Mouse (Mus musculus) embryonic facial prominence, embryonic 14.5 days (tissue): ENCODE measurements around the gene Atxn3. TPM values are rescaled to one million over a fixed set of nuclear protein-coding genes. Genes with fewer than 3 reads are reported as not detected.

ENCODE experiments used
- ATAC-seq: fragments of 200-750 bp; cut with Nextera tagmentation; 2 replicates; pipeline ENCODE4 v1.8.0; 2017; ENCODE audit warnings: low read depth, moderate number of reproducible peaks, moderate TSS enrichment
- DNase-seq: peaks from one replicate; pipeline ENCODE4 v3.0.0-alpha.2; 2015; ENCODE audit warnings: low spot score
- H3K27ac ChIP-seq: fragments of 300-500 bp; sonication (generic); replicated peaks from 2 replicates; pipeline ENCODE4 v1.5.1; 2014; ENCODE audit warnings: low read depth, mild to moderate bottlenecking, low read length, moderate library complexity
- H3K27me3 ChIP-seq: fragments of 300-500 bp; sonication (generic); replicated peaks from 2 replicates; pipeline ENCODE4 v1.6.1; 2014; ENCODE audit warnings: low read length; ENCODE audit not compliant: control insufficient read depth, insufficient read depth
- H3K36me3 ChIP-seq: fragments of 300-500 bp; sonication (generic); 2 replicates; pipeline ENCODE4 v1.6.1; 2014; ENCODE audit warnings: low read length, mixed read lengths; ENCODE audit not compliant: control insufficient read depth, insufficient read depth
- H3K4me1 ChIP-seq: fragments of 300-500 bp; sonication (generic); 2 replicates; pipeline ENCODE4 v1.6.1; 2014; ENCODE audit warnings: antibody characterized with exemption, low read length; ENCODE audit not compliant: control insufficient read depth, insufficient read depth
- H3K4me2 ChIP-seq: fragments of 300-500 bp; sonication (generic); 2 replicates; pipeline ENCODE4 v1.6.1; 2014; ENCODE audit warnings: low read depth, mild to moderate bottlenecking, low read length, moderate library complexity, mixed read lengths
- H3K4me3 ChIP-seq: fragments of 300-500 bp; sonication (generic); 2 replicates; pipeline ENCODE4 v1.5.1; 2014; ENCODE audit warnings: low read depth, mild to moderate bottlenecking, low read length
- H3K9ac ChIP-seq: fragments of 300-500 bp; sonication (generic); 2 replicates; pipeline ENCODE4 v1.6.1; 2014; ENCODE audit warnings: low read depth, mild to moderate bottlenecking, low read length, moderate library complexity, mixed read lengths
- H3K9me3 ChIP-seq: fragments of 300-500 bp; sonication (generic); 2 replicates; pipeline ENCODE4 v1.6.1; 2016; ENCODE audit warnings: low read length; ENCODE audit not compliant: control insufficient read depth
- WGBS: fragments of 180-500 bp; shearing (Covaris S2); extraction: QIAGEN DNeasy Blood & Tissue Kit; methylation state at CpG from one replicate; pipeline ENCODE4 v1.1.7; 2014; 5-methylcytosine and 5-hydroxymethylcytosine counted together
- polyA plus RNA-seq: library from polyadenylated mRNA; unstranded; fragments of >200 nt; fragmentation: Nextera tagmentation; extraction: Ambion mirVana; gene quantifications from 2 replicates; pipeline ENCODE4 v1.2.1, GENCODE M21; 2014

The Atxn3 gene
- polyA plus RNA-seq, 1 experiment from 2014 or later: 11.3 TPM

- no peak overlapping the region for H3K9ac ChIP-seq
- no peak overlapping the region for H3K27ac ChIP-seq
- no peak overlapping the region for H3K4me3 ChIP-seq
- DNase-seq (peak; percentile 28), ATAC-seq (no peak)
- no peak overlapping the region for H3K4me2 ChIP-seq
- H3K36me3 ChIP-seq: peaks cover 32% of the 10 kb centered on the region
- peaks cover 8% of the 10 kb centered on the region for H3K4me1 ChIP-seq
- no peaks in the 10 kb centered on the region for H3K9me3 ChIP-seq
- H3K27me3 ChIP-seq: no peaks in the 10 kb centered on the region
- 61% methylated on average over 5 of the region's 5 CpGs for WGBS
These were observed 22.2 kb upstream of the Atxn3 start for GRCm38 (mm10) chr12:101980266-101980665.

GRCm38 (mm10) chr12:101979213-101979750 is 21.2 kb upstream of the Atxn3 start:
- DNase-seq: no peak
- H3K36me3 ChIP-seq: peaks cover 24% of the 10 kb centered on the region
- no peak overlapping the region for H3K4me2 ChIP-seq

DNA sequence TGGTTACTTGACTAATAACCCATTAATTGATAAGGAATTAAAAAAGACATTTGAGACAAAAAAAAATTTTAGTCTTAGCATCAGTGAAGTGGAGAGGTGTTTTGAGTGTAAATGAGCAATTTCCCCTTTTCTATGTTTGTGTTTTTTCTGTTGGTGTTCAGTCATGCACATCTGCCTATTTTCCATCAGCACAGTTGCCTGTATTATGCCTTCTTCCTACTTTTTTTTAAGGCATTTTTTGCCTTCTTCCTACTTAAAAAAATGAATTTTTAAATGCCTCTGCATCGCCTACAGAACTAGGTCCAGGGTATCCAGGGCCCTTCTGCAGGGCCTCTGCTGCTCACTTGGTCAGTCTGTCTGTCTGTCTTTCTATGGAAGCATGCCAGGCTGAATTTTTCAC is 20.5 kb upstream of the Atxn3 start:
- H3K4me1 ChIP-seq: peaks cover 8% of the 10 kb centered on the region
- H3K9ac ChIP-seq: no peak overlapping the region
- WGBS: 91% methylated on average over 1 of the region's 1 CpGs
- H3K4me2 ChIP-seq: no peak overlapping the region
- H3K9me3 ChIP-seq: no peaks in the 10 kb centered on the region
- ATAC-seq (no peak), DNase-seq (no peak)
- H3K36me3 ChIP-seq: peaks cover 18% of the 10 kb centered on the region
- H3K4me3 ChIP-seq: no peak overlapping the region
- no peaks in the 10 kb centered on the region for H3K27me3 ChIP-seq
- no peak overlapping the region for H3K27ac ChIP-seq

More at GRCm38 (mm10) chr12:101979213-101979750, 21.2 kb upstream of the Atxn3 start:
- H3K4me3 ChIP-seq: no peak overlapping the region
- peaks cover 8% of the 10 kb centered on the region for H3K4me1 ChIP-seq
- H3K9ac ChIP-seq: no peak overlapping the region
- no peak overlapping the region for H3K27ac ChIP-seq
- H3K9me3 ChIP-seq: no peaks in the 10 kb centered on the region
- 85% methylated on average over 8 of the region's 8 CpGs for WGBS
- no peaks in the 10 kb centered on the region for H3K27me3 ChIP-seq
- no peak for ATAC-seq

DNA sequence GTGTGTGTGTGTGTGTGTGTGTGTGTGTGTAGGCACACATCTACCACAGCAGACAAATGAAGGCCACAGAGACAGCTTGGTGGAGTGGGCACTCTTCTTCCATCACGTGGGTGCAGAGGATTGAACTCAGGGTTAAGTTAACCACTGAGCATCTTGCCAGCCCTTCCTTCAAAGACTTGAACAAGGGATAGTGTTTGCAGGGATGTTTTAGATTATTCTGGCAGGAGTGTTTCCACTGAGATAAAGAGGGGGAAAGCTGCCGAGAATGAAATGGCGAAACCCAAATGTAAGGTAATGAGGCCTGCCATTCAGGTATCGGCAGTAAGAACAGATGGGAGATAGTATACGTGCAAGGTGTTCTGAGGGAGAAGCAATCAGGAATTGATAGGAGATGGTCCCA is 20.1 kb upstream of the Atxn3 start:
- Histone ChIP-seq H3K9ac (no peak overlapping the region), H3K9me3 (no peaks in the 10 kb centered on the region), H3K27ac (no peak overlapping the region), H3K4me3 (no peak overlapping the region), H3K36me3 (peaks cover 18% of the 10 kb centered on the region), H3K4me2 (no peak overlapping the region), H3K27me3 (no peaks in the 10 kb centered on the region), H3K4me1 (peaks cover 8% of the 10 kb centered on the region)
- ATAC-seq (no peak), DNase-seq (no peak)
- WGBS: 80% methylated on average over 5 of the region's 5 CpGs

- Histone ChIP-seq H3K4me3 (peak overlapping the region; percentile 88; the same call in 1 of the 2 replicates), H3K4me1 (peaks cover 8% of the 10 kb centered on the region), H3K27me3 (no peaks in the 10 kb centered on the region), H3K9me3 (no peaks in the 10 kb centered on the region), H3K27ac (no peak overlapping the region), H3K36me3 (peaks cover 16% of the 10 kb centered on the region; the same call in 1 of the 2 replicates), H3K4me2 (peak overlapping the region; percentile 74; the same call in 1 of the 2 replicates), H3K9ac (no peak overlapping the region)
- 96% methylated on average over 10 of the region's 10 CpGs for WGBS
- no peak for DNase-seq
- no peak for ATAC-seq
These were observed 19.4 kb upstream of the Atxn3 start for GRCm38 (mm10) chr12:101977404-101977915.

DNA sequence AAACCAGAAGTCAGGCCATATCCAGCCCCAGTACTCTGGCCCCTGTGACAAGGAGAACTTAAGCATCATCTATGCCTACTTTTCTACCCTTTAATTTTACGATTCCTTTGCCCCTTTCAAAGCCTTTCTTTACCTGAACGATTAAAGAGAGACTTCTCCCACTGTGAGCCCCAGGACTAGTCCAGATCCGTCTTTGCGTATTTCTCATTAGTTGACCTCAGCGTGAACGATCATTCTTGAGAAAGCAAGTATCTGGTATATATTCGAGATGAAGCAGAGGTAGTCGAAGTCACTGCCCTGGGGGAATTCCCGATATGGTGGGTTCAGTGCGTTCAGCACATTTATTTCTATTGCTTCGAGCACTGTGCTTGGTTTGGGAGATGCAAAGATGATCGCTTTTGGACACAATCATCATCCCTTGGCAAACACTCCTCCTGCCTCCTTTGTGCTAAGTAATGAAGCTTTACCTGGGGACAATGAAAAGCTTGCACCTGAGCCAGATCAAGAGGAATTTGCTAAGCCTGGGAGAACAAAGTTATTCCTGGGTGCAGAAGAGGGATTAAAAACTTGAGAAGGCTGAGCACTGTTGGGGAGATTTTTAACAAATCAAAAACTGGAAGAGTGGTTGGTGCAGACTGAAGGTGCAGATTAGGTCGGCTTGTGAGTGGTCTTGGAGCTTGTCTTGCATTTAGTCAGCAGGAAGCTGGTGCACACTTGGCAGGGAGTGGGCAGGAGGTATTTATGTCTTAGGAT is 18.8 kb upstream of the Atxn3 start:
- H3K4me2 ChIP-seq: peak overlapping the region; percentile 74
- DNase-seq (peak; percentile 14), ATAC-seq (no peak; the same call in 1 of the 2 replicates)
- H3K36me3 ChIP-seq: 0 out of 2 replicates have a peak, but pooled peaks cover 12% of the 10 kb centered on the region
- H3K27me3 ChIP-seq: no peaks in the 10 kb centered on the region
- H3K4me3 ChIP-seq: peak overlapping the region; percentile 88
- peak overlapping the region; percentile 93 for H3K27ac ChIP-seq
- peak overlapping the region; percentile 95 for H3K9ac ChIP-seq
- H3K4me1 ChIP-seq: peaks cover 8% of the 10 kb centered on the region
- 15% methylated on average over 13 of the region's 13 CpGs for WGBS
- no peaks in the 10 kb centered on the region for H3K9me3 ChIP-seq

DNA sequence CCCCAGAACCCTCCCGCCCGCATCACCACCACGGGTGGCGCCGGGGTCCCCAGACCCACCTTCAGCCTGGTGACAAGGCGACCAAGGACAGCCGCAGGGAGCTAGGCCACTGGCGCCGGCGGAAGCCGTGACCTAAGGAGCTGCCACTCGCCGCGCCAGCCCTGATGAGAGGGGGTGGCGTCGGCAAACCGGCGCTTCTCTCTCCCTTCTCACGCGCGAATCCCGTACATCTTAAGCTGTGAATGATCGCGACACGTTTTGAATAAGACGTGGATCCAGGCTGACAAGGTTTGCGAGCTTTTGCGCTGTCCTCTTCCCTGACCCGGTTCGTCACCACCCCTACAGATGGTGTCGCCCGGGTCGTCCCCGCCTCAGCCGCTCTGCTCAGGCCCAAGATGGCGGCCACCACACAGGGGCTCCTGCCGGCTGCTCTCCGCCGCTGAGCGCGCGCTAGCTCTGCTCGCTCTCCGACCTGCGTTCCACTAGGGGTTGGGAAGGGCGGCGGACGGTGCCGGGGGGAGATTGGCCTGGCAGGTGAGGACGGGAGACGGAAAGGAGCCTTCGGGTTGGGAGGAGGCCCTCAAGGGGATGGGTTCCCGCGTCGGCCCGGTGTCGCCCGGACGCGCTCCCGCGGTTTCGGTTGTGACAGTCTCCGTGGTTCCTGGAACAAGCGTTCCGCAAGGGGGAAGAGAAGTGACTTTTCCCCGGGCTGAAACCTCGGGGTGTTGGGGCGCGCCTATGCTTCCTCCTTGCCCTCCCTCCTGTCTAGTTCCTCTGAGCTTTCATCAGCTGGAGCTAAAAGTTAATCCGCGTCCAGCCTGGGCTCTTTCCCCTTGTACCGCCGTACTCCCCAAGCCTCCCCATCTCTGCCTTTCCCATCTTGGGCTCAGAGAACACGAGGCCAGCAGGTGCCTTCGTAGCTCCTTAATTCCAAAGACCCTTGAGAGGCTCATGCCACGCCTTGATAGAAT is 17.8 kb upstream of the Atxn3 start, which contains the start of gene Cpsf2:
Gene Cpsf2 (plus strand): TSS at position 388 of the 971 bp plus-strand sequence.
- peak; percentile 96 for ATAC-seq
- WGBS: under 1% methylated on average over 46 of the region's 77 CpGs
- Histone ChIP-seq H3K9me3 (no peaks in the 10 kb centered on the region), H3K27ac (peak within 1 kb of the TSS; percentile 93), H3K9ac (peak within 1 kb of the TSS; percentile 95), H3K36me3 (0 out of 2 replicates have a peak, but pooled peaks cover 10% of the 10 kb centered on the region), H3K4me2 (peak within 1 kb of the TSS; percentile 74), H3K27me3 (no peaks in the 10 kb centered on the region), H3K4me3 (peak within 1 kb of the TSS; percentile 88), H3K4me1 (peaks cover 8% of the 10 kb centered on the region)
- DNase-seq: peak; percentile 91

DNA sequence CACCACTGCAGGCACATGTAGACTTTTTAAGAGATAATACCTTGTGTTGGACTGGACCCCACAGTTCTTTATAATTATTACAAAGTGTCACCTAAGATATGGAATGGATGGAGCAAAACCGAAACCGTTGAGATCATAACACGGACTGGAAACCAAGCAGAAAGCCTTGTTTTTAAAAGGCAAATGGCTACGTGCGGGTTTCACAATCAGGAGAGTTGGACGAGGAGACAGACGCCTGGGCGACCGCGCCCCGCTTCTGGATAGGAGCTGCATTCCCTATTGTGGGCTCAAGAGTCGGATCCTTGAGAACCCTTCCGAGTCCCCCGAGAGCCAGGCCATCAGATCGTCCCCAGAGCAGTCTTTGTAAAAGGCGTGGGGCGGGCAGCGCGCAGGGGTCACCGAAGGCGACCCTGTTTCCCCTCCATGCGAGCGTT is 17.1 kb upstream of the Atxn3 start:
- no peaks in the 10 kb centered on the region for H3K9me3 ChIP-seq
- H3K9ac ChIP-seq: peak overlapping the region; percentile 95
- ATAC-seq: peak; percentile 30
- DNase-seq: no peak
- H3K36me3 ChIP-seq: 0 out of 2 replicates have a peak, but pooled peaks cover 10% of the 10 kb centered on the region
- under 1% methylated on average over 23 of the region's 23 CpGs for WGBS
- H3K4me3 ChIP-seq: peak overlapping the region; percentile 88
- H3K4me1 ChIP-seq: peaks cover 8% of the 10 kb centered on the region
- H3K27ac ChIP-seq: peak overlapping the region; percentile 93
- no peaks in the 10 kb centered on the region for H3K27me3 ChIP-seq
- peak overlapping the region; percentile 74 for H3K4me2 ChIP-seq
